Mouse (Mus musculus): ENCODE measurements around the gene Fgf22. TPM values are rescaled to one million over a fixed set of nuclear protein-coding genes. Genes with fewer than 3 reads are reported as not detected.
A peak's percentile ranks its signal among the peaks of the same experiment; 100 is the strongest.

Gene Fgf22
- polyA plus RNA-seq, 1 experiment from 2014 or later: 0.36 TPM

- Histone ChIP-seq H3K4me1 (peaks cover 19% of the 10 kb centered on the region), H3K4me3 (no peak overlapping the region), H3K36me3 (replicated peaks) (no peaks in the 10 kb centered on the region), H3K9me3 (no peaks in the 10 kb centered on the region), H3K27me3 (ENCODE audit: poor library complexity, severe bottlenecking) (peaks cover 21% of the 10 kb centered on the region), H3K27ac (no peak overlapping the region)
- WGBS: 72% methylated on average over 2 of the region's 2 CpGs
- DNase-seq (ENCODE audit: extremely low spot score, low spot score): no peak
Observed at GRCm38 (mm10) chr10:79789581-79789980, 34.7 kb downstream of the Fgf22 start.

DNA sequence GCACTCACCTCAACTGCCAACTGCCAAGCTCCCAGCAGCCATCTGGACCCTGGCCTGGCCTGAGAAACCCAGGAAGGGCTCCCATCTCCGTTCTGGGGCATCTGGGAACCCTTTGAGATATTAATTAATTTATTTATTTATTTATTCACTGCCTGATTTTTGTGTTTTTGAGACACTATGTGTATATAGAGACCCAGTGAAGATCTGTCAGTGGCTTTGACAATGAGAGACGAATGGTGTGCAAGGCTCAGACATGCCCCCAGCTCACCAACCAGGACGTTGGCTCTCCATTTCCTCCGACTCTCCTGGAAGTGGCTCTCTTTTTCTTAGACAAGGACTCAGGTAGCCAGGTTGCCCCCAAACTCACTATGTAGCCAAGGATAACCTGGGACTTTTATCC lies 36.0 kb downstream of the Fgf22 start, which contains the start of gene Prss57:
Gene Prss57 (minus strand): TSS at position 101 of the 400 bp plus-strand sequence.
- WGBS: 89% methylated on average over 4 of the region's 4 CpGs
- H3K9me3 ChIP-seq: no peaks in the 10 kb centered on the region

DNA sequence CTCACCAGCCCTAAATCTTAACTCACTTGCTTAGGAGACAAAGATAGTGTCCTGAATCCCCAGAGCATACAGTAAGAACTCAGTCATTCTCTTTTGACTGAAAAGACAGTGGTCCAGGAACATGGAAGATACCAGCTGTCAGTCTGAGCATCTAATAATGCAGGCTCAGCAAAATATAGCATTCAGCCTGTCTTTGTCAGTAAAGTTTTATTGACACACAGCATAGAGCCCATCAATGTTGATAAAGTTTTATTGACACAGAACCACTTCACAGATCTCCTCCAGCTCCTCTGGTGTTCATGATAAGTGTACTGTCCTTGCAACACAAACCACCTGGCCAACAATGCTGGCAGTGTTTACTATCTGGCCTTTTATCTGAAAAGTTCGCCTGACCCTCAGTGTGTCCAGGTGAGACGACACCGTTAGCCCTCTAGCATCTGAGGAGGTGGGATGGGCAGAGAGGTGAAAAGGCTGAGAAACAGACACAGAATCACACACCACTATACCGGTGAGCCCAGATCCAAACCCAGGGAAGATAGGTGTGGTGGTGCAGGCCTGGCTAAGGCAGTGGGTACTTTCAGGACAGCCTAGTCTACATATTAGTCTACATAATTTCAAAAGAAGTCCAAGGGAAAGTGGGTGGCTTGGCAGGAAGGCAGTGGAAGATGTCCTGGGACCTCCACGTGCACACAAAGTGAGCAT lies 37.6 kb downstream of the Fgf22 start:
- DNase-seq (ENCODE audit: extremely low spot score, low spot score): no peak
- Histone ChIP-seq H3K36me3 (replicated peaks) (peaks cover 12% of the 10 kb centered on the region), H3K4me3 (peak overlapping the region; percentile 88), H3K27ac (peak overlapping the region; percentile 97; the same call in 1 of the 2 replicates), H3K4me1 (peaks cover 41% of the 10 kb centered on the region), H3K9me3 (no peaks in the 10 kb centered on the region), H3K27me3 (ENCODE audit: poor library complexity, severe bottlenecking) (0 out of 2 replicates have a peak, but pooled peaks cover 7% of the 10 kb centered on the region)
- WGBS: 83% methylated on average over 5 of the region's 5 CpGs

More for the DNA sequence above, 36.0 kb downstream of the Fgf22 start, which contains the start of gene Prss57:
- no peak within 1 kb of the TSS for H3K27ac ChIP-seq
- peaks cover 26% of the 10 kb centered on the region for H3K4me1 ChIP-seq
- no peak within 1 kb of the TSS for H3K4me3 ChIP-seq
- 0 out of 2 replicates have a peak, but pooled peaks cover 11% of the 10 kb centered on the region for H3K27me3 ChIP-seq (ENCODE audit: poor library complexity, severe bottlenecking)
- peaks cover 2% of the 10 kb centered on the region for H3K36me3 ChIP-seq (replicated peaks)
- DNase-seq (ENCODE audit: extremely low spot score, low spot score): no peak

GRCm38 (mm10) chr10:79793051-79793737 lies 38.3 kb downstream of the Fgf22 start, which contains the start of gene Palm:
Gene Palm (plus strand): TSS chr10:79793572.
- peak; percentile 72 for DNase-seq (ENCODE audit: extremely low spot score, low spot score)
- Histone ChIP-seq H3K27me3 (ENCODE audit: poor library complexity, severe bottlenecking) (0 out of 2 replicates have a peak, but pooled peaks cover 6% of the 10 kb centered on the region), H3K9me3 (no peaks in the 10 kb centered on the region), H3K4me1 (peaks cover 42% of the 10 kb centered on the region), H3K36me3 (replicated peaks) (peaks cover 12% of the 10 kb centered on the region), H3K4me3 (peak within 1 kb of the TSS; percentile 88), H3K27ac (peak within 1 kb of the TSS; percentile 97)
- WGBS: 5% methylated on average over 49 of the region's 51 CpGs

GRCm38 (mm10) chr10:79793738-79794490 lies 39.0 kb downstream of the Fgf22 start:
- H3K4me1 ChIP-seq: peaks cover 42% of the 10 kb centered on the region
- peaks cover 12% of the 10 kb centered on the region for H3K36me3 ChIP-seq (replicated peaks)
- peak; percentile 63 for DNase-seq (ENCODE audit: extremely low spot score, low spot score)
- H3K27me3 ChIP-seq (ENCODE audit: poor library complexity, severe bottlenecking): 0 out of 2 replicates have a peak, but pooled peaks cover 6% of the 10 kb centered on the region
- H3K4me3 ChIP-seq: peak overlapping the region; percentile 88
- H3K9me3 ChIP-seq: no peaks in the 10 kb centered on the region
- WGBS: 2% methylated on average over 37 of the region's 38 CpGs
- peak overlapping the region; percentile 97 for H3K27ac ChIP-seq

GRCm38 (mm10) chr10:79794491-79794931 lies 39.6 kb downstream of the Fgf22 start:
- Histone ChIP-seq H3K27me3 (ENCODE audit: poor library complexity, severe bottlenecking) (0 out of 2 replicates have a peak, but pooled peaks cover 6% of the 10 kb centered on the region), H3K4me3 (peak overlapping the region; percentile 88), H3K4me1 (peaks cover 42% of the 10 kb centered on the region), H3K9me3 (no peaks in the 10 kb centered on the region), H3K27ac (peak overlapping the region; percentile 97), H3K36me3 (replicated peaks) (peaks cover 16% of the 10 kb centered on the region)
- DNase-seq (ENCODE audit: extremely low spot score, low spot score): no peak
- WGBS: 6% methylated on average over 10 of the region's 10 CpGs

DNA sequence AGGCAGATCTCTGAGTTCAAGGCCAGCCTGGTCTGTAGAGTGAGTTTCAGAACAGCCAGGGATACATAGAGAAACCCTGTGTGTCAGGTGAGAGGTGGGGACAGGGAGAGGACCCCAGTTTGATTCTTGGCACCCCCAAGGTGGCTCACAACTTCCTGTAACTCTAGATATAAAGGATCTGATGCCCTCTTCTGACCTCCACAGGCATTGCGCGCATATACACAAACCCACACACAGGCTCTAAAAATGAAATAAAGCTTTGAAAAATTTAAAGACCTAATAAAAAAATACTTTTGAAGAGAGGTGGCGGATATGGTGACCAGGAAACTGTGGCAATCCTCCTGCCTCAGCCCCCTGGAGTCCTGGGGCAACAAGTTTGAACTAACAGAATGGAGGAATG lies 41.0 kb downstream of the Fgf22 start:
- Histone ChIP-seq H3K9me3 (no peaks in the 10 kb centered on the region), H3K36me3 (replicated peaks) (peaks cover 27% of the 10 kb centered on the region), H3K27me3 (ENCODE audit: poor library complexity, severe bottlenecking) (0 out of 2 replicates have a peak, but pooled peaks cover 6% of the 10 kb centered on the region), H3K4me3 (peak overlapping the region; percentile 14; the same call in 1 of the 2 replicates), H3K4me1 (peaks cover 50% of the 10 kb centered on the region), H3K27ac (no peak overlapping the region)
- 95% methylated on average over 3 of the region's 3 CpGs for WGBS
- no peak for DNase-seq (ENCODE audit: extremely low spot score, low spot score)

DNA sequence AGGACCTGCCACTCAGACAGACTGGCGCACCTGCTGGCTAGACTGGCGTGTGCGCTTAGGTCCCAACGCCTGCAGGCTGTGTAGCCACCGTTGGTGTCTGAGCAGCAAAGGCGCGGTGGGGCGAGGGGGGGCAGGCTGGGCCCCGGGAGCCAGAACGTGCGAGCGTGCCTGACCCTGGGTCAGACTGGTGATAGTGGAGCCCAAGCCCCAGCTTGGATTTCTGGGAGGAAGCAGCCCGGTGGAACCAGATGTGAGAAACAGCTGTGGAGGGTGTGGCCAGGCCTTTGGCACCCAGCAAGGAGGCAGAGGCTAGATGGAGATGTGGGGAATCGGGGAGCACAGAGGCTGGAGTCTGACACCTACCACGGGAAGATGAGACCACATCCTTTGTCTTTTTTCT lies 42.5 kb downstream of the Fgf22 start:
- Histone ChIP-seq H3K4me1 (peaks cover 64% of the 10 kb centered on the region), H3K4me3 (peak overlapping the region; percentile 19; the same call in 1 of the 2 replicates), H3K36me3 (replicated peaks) (peaks cover 29% of the 10 kb centered on the region), H3K27ac (peak overlapping the region; percentile 52; the same call in 1 of the 2 replicates), H3K27me3 (ENCODE audit: poor library complexity, severe bottlenecking) (0 out of 2 replicates have a peak, but pooled peaks cover 6% of the 10 kb centered on the region), H3K9me3 (no peaks in the 10 kb centered on the region)
- no peak for DNase-seq (ENCODE audit: extremely low spot score, low spot score)
- 68% methylated on average over 15 of the region's 15 CpGs for WGBS

- H3K9me3 ChIP-seq: no peaks in the 10 kb centered on the region
- no peak overlapping the region for H3K4me3 ChIP-seq
- peaks cover 29% of the 10 kb centered on the region for H3K36me3 ChIP-seq (replicated peaks)
- WGBS: 95% methylated on average over 12 of the region's 12 CpGs
- no peaks in the 10 kb centered on the region for H3K27me3 ChIP-seq (ENCODE audit: poor library complexity, severe bottlenecking)
- DNase-seq (ENCODE audit: extremely low spot score, low spot score): no peak
- no peak overlapping the region for H3K27ac ChIP-seq
- H3K4me1 ChIP-seq: peaks cover 68% of the 10 kb centered on the region
Observed at GRCm38 (mm10) chr10:79798289-79798928, 43.5 kb downstream of the Fgf22 start.

DNA sequence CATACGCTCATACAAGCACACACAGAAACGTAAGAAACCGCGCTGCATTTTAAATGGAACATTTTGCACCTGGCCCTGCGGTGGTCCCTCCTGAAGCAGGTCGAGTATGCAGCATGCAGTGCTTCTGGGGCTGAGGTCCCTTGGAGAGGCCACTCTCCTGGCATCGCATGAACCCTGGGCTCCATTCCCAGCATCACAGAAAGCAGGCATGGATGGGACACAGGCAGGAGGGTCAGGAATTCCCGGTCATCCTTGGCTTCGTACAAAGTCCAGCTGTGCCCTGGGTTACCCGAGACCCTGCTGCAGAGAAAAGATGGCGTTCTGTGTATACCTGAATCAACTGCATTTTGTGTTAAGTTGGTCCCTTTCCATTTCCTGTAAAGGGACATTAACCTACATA lies 45.6 kb downstream of the Fgf22 start:
- no peaks in the 10 kb centered on the region for H3K27me3 ChIP-seq (ENCODE audit: poor library complexity, severe bottlenecking)
- H3K36me3 ChIP-seq (replicated peaks): peaks cover 29% of the 10 kb centered on the region
- no peak overlapping the region; the same call in 1 of the 2 replicates for H3K4me3 ChIP-seq
- no peaks in the 10 kb centered on the region for H3K9me3 ChIP-seq
- WGBS: 89% methylated on average over 11 of the region's 11 CpGs
- DNase-seq (ENCODE audit: extremely low spot score, low spot score): no peak
- no peak overlapping the region for H3K27ac ChIP-seq
- peaks cover 70% of the 10 kb centered on the region for H3K4me1 ChIP-seq

GRCm38 (mm10) chr10:79801837-79802236 lies 47.0 kb downstream of the Fgf22 start:
- Histone ChIP-seq H3K27me3 (ENCODE audit: poor library complexity, severe bottlenecking) (no peaks in the 10 kb centered on the region), H3K4me1 (peaks cover 74% of the 10 kb centered on the region), H3K9me3 (no peaks in the 10 kb centered on the region), H3K4me3 (peak overlapping the region; percentile 13; the same call in 1 of the 2 replicates), H3K36me3 (replicated peaks) (peaks cover 27% of the 10 kb centered on the region), H3K27ac (peak overlapping the region; percentile 90)
- no peak for DNase-seq (ENCODE audit: extremely low spot score, low spot score)
- WGBS: 16% methylated on average over 3 of the region's 3 CpGs
